Mouse (Mus musculus) left cerebral cortex, postnatal 36 days (tissue): ENCODE data around the gene Diras2. TPM values are rescaled to one million over a fixed set of nuclear protein-coding genes. Genes with fewer than 3 reads are reported as not detected.
A peak's percentile ranks its signal among the peaks of the same experiment; 100 is the strongest.

Source experiments
- DNase-seq, 2 experiments: peaks; one replicate each; pipeline ENCODE4 v3.0.0; 2021 to 2022; ENCODE audit warnings: low spot score in 2 of 2, mixed read lengths in 1 of 2
- intact Hi-C: fragments of 180-260 bp; cut with DNase I; formaldehyde crosslinking; loops from one replicate; pipeline ENCODE4 v1.15.1; 2025
- total RNA-seq, 2 experiments: library from RNA; stranded (reverse); gene quantifications; 2 replicates each; pipeline ENCODE4 v1.2.3; 2021

Gene Diras2
- total RNA-seq, 2 experiments from 2014 or later: 158 to 220 TPM

- no peak for DNase-seq
- intact Hi-C loops: no loop called here
Observed at GRCm38 (mm10) chr13:52561367-52562165, 30.5 kb upstream of the Diras2 start.

DNA sequence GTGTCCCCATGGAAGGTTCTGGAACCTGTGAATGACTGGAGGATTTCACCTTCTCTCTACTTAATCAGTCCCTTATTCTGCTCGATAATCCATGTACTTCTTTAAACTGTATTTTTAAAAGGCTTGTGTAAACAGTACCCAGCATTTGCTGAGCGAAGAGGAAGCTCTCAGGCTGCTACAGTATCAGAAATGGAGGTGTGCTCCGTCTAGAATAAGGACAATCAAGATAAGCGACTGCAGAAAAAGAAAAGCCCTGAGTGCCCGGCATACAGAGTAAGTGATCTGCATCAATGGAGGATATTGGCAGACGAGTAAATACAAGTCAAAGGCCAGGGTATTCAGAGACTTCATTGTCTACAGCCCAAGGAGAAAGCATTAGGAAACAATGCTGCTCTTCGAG, 26.3 kb upstream of the Diras2 start:
- intact Hi-C loops: no loop called here

GRCm38 (mm10) chr13:52554722-52555121, 23.6 kb upstream of the Diras2 start:
- intact Hi-C loops: no loop called here
- no peak for DNase-seq

More for the DNA sequence above, 26.3 kb upstream of the Diras2 start:
- DNase-seq: no peak

DNA sequence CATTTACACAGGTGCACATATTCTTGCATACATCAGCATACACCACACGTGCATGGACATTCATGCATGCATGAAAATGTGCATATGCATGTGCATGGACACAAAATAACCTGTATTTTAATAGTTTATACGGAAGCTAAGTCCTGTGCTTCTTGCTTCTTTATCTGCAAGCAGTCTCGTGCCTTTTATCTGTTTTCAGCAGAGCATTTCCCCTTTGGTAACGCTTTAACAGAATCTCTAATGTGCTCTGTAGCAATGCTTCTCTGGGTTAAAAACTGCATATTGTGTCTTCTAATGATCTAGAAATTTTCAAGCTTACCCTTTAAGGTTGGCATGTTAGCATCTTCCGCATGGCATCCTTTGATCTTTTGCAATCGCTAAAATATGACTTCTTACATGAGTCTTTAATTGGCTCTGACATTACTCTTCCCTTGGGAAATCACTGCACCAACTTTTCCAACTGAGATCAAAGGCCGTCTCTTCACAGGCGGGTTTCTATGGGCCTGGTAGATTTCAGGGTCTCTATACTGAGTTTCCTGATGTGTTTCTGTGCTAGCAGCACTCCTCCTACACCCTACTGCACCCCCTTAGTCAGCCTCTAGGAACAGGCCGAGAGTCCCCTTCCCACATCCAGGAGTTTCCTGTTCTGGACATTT, 21.9 kb upstream of the Diras2 start:
- intact Hi-C loops: no loop called here
- DNase-seq: no peak

GRCm38 (mm10) chr13:52551275-52551674, 20.2 kb upstream of the Diras2 start:
- no peak for DNase-seq
- intact Hi-C loops: no loop called here

DNA sequence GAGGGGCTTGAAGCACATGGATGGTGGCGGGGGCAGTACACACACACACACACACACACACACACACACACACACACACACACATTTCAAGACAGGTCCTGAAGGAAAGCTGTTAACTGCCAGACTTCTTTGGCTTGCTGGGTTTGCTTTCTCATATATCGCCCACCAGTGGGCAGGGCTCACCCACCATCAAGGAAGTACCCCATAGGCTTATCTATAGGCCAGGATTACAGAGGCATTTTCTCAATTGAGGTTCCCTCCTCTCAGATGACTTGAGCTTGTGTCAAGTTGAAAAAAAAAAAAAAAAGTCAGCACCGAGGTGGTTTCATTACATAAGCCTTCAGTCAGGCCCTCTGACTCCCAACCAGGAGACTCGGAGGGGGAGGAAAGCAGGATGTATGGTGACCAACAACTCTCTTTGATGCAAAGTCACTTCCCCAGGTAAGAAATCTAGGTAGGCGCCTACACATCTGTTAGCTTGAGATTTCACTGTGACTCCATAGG, 19.7 kb upstream of the Diras2 start:
- intact Hi-C loops: no loop called here
- no peak for DNase-seq

- DNase-seq: no peak
- intact Hi-C loops: no loop called here
Observed at GRCm38 (mm10) chr13:52546288-52546687, 15.2 kb upstream of the Diras2 start.

DNA sequence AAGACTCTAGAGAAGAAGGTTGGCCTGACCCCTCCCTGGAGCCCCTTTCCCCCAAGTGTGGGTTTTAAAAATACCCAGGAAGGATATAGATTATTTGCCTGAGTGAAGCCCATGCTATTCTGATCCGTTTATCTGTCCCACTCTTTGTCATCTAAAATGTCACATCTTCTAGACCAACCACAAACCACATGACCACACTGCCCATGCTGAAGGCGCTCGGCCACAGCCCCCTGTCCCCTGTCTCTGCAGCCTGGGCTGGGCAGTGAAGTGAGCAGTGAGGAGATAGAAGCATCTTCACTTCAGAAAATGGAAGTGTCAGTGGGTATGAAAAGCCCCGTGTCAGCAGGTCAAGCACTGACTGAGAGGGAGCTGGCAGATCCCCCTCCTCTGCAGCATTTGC, 11.6 kb upstream of the Diras2 start:
- DNase-seq: no peak

DNA sequence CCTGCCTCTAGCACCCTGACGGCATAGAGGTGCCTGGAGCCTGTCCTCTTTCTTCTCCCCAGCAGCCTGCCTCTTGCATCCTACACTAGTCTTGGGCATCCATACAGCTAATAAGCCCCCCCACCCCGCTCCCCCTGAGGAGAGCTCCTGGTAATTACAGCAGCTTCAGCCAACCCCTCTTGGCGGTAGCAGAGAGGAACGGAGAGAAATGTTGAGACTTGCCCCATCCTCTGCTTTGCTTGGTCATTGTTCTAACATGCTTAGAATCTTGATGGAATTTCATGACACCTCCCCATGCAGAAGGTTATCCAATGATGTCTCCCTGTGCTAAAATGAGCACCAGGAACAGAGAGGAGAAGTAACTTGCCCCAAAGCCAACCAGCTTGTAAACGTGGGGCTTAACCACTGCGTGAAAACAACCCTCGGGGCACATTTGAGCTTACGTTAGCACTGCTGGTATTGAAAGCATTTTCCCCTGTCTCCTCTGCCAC, 11.0 kb upstream of the Diras2 start:
- intact Hi-C loops: no loop called here
- DNase-seq: no peak

More for the DNA sequence above, 11.6 kb upstream of the Diras2 start:
- intact Hi-C loops: no loop called here

- intact Hi-C loops: no loop called here
- DNase-seq: no peak
Observed at GRCm38 (mm10) chr13:52541385-52542035, 10.4 kb upstream of the Diras2 start.

DNA sequence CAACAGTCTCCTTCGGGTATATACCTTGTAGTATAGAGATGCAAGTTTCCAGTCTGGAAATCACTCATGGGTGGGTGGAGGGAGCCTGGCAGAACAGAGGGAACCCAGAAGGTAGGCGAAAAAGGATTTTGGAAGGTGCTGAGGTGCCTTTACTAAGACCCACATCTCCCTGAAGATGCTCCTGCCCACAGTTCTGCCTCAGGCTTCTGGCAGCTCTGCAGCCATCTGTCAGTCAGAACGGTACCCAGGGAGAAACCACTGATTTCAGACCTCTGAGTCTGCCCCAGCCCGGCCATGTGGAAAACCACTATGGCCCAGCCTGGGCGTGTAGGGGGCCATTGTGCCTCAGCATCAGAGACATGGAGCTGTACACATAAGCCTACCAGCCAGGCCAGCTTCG, 8.4 kb upstream of the Diras2 start:
- peak; percentile 21 to 32 for DNase-seq
- intact Hi-C loops: loop anchor here (5.0 to 10.0 kb wide), 2 partner anchors 88 to 705 kb away; no protein-coding TSS in a partner anchor

- intact Hi-C loops: loop anchor here (5.0 to 10.0 kb wide), 2 partner anchors 89 to 704 kb away; no protein-coding TSS in a partner anchor
- DNase-seq: no peak
Observed at GRCm38 (mm10) chr13:52538588-52539116, 7.6 kb upstream of the Diras2 start.

DNA sequence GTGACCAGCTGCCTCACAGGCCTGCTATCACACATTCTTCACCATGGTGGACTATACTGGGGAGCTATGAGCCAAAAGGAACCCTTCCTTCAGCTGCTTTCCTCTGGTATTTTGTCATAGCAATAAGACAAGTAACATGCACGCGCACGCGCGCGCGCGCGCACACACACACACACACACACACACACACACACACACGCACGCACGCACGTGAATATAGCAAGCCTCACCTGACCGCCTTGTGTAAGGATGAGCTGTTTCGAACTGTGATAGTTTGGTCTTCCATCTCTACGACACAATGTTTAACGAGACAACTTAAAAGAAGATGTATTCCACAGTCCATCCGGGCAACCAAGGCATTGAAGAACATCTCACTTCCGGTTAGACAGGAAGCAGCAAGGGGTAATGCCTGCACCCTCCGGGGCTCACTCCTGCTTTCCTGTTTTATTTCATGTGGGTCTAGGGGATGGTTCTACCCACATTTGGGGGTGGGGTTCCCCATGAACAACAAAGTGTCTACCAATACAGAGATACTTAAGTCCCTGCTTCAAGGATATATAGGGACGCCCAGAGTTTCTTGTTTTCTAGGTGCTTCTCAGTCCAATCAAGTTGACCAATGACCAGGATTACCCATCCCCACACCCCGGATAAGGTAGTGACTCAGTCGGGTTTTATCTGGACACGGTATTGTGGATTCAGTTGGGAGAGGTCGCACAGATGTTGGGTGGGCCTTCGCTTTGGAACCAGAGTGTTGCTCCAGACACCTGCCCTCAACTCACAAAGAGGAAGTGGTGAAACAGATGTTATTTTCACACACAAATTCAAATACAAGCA, 6.9 kb upstream of the Diras2 start:
- no peak for DNase-seq
- intact Hi-C loops: loop anchor here (5.0 to 10.0 kb wide), 2 partner anchors 89 to 703 kb away; no protein-coding TSS in a partner anchor

GRCm38 (mm10) chr13:52535542-52535941, 4.5 kb upstream of the Diras2 start:
- peak; percentile 32 to 54 for DNase-seq
- intact Hi-C loops: loop anchor here (5.0 to 10.0 kb wide), 2 partner anchors 92 to 701 kb away; no protein-coding TSS in a partner anchor

DNA sequence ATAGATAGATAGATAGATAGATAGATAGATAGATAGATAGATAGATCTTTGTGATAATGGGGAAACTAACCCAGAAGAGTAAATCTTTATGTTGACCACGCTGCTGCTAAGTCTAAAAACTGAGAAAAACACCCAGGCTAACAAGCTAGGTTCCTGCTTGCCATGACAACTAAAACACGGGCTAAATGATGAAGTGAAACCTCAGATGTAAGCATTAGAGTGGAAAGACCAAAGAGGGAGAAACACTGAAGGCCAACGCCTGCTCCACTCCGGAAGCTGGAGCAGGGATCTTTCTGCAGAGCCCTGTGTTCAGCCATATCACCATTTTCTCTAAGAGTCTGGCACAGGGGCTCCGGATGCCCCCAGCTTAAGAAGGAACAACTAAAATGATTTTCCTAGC, 2.6 kb upstream of the Diras2 start:
- intact Hi-C loops: loop anchor here (5.0 to 10.0 kb wide), 3 partner anchors 39 to 699 kb away; no protein-coding TSS in a partner anchor
- no peak for DNase-seq

DNA sequence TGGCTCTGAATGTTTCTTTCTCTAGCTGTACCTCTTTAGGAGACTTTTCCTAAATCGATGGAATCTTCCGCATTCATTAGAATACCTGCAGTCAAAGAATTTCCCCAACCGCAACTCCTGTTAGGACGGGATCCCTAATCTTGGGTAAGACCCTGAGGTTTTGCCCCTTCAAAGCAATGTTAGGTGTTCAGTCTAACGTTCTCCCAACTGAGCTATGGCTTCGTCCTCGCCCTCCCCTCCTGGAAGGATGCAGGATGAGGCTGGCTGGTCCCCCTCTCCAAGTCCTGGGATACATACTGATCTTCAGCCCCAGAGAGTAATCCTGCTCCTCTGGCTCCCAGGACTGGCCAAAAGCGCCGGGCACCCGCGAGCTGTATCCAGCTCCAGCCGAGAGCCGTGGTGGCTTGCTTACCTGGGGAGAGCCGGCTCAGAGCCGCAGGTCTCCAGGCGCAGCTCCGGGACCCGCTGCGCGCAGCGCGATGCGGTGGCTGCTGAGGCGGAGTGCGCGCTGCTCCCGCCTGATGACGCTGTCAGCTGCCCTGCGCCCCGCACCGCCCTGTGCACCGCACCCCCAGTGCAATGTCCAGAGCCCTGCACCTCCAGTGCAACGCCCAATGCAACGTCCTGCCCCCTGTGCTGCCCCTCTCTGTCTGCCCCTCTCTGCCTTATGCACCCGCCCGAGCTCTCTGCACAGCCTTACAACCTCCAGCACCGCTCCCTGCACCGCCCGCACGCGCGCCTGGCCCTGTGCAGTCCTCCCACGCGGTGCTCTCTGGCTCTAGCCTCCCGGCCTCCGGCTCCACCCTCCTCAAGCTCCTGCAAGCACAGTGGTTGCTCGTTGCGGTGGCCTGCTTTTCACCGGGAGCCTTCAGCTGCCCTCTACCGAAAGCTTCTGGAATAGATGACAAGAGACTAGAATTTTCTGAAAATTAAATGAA, 802 bp downstream of the Diras2 start:
- DNase-seq: peak; percentile 81 to 85
- intact Hi-C loops: loop anchor here (2.0 to 10.0 kb wide), 5 partner anchors 42 to 695 kb away; no protein-coding TSS in a partner anchor

DNA sequence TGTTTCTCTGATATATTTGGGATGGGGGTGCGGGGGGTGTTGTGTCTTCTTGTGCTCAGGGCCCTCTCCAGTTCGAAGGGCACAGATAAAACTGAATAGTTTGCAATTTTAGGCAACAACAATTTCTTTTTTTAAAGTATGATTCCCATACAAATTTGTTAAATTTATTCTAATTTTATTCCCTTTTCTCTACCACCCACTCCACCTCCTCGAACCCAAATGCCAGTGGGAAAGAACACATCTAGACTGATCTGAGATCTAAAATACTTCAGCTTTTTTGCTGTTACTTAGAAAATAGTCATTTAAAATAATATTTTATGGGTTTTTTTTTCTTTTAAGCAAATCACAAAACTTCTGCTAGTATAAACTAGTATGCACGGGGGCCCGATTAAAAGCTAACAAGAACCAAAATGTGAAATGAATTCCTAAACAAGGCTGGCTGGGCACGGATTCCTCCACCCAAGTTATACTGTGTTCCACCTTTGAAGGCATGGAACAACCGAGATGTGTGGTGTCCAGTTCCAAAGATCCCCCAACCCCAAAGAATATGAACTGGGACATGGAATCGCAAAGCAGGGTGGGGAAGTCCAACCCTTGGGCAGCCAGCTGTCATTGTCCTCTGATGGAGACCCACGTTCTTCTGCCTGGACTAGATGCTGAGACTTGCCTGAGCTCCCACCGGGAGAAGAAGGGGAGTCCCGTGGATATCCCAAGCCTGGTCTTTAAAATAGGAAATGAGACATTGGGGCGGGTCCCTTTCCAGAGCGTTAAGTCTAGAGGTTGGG, 1.7 kb downstream of the Diras2 start:
- intact Hi-C loops: loop anchor here (5.0 kb wide), 1 partner anchor 72 kb away; no protein-coding TSS in a partner anchor

More for the DNA sequence above, 1.7 kb downstream of the Diras2 start:
- peak in 1 of 2 experiments; percentile 22 for DNase-seq
